Mouse (Mus musculus): ENCODE results near the gene Fank1. TPM values are rescaled to one million over a fixed set of nuclear protein-coding genes. Genes with fewer than 3 reads are reported as not detected.

Fank1 gene
- polyA plus RNA-seq, 1 experiment from 2014 or later = 0.25 TPM

GRCm38 (mm10) chr7:133919306-133919705 is 142.6 kb downstream of the Fank1 start:
- Histone ChIP-seq H3K36me3 (ENCODE audit: control insufficient read depth, insufficient read depth) (no peaks in the 10 kb centered on the region), H3K27me3 (ENCODE audit: control insufficient read depth, insufficient read depth, low read length) (no peaks in the 10 kb centered on the region), H3K9ac (ENCODE audit: low read length) (no peak overlapping the region), H3K9me3 (replicated peaks; ENCODE audit: control insufficient read depth, low read length) (no peaks in the 10 kb centered on the region; the same call in 1 of the 2 replicates), H3K4me1 (ENCODE audit: control insufficient read depth, insufficient read depth, low read length) (no peaks in the 10 kb centered on the region), H3K4me2 (ENCODE audit: low read depth, low read length) (no peak overlapping the region), H3K27ac (ENCODE audit: low read length) (no peak overlapping the region), H3K4me3 (ENCODE audit: low read length) (no peak overlapping the region)
- 70% methylated on average over 5 of the region's 5 CpGs for WGBS
- ATAC-seq (replicated peaks; ENCODE audit: extremely low read depth, insufficient read depth, low FRiP score) = no peak

GRCm38 (mm10) chr7:133919918-133920317 is 143.3 kb downstream of the Fank1 start:
- H3K9ac ChIP-seq (ENCODE audit: low read length) = no peak overlapping the region
- H3K4me1 ChIP-seq (ENCODE audit: control insufficient read depth, insufficient read depth, low read length) = no peaks in the 10 kb centered on the region
- no peak overlapping the region for H3K4me3 ChIP-seq (ENCODE audit: low read length)
- no peak overlapping the region for H3K27ac ChIP-seq (ENCODE audit: low read length)
- no peaks in the 10 kb centered on the region; the same call in 1 of the 2 replicates for H3K9me3 ChIP-seq (replicated peaks; ENCODE audit: control insufficient read depth, low read length)
- WGBS = 54% methylated on average over 5 of the region's 5 CpGs
- no peak; the same call in 1 of the 2 replicates for ATAC-seq (replicated peaks; ENCODE audit: extremely low read depth, insufficient read depth, low FRiP score)
- no peaks in the 10 kb centered on the region for H3K36me3 ChIP-seq (ENCODE audit: control insufficient read depth, insufficient read depth)
- no peak overlapping the region for H3K4me2 ChIP-seq (ENCODE audit: low read depth, low read length)
- no peaks in the 10 kb centered on the region for H3K27me3 ChIP-seq (ENCODE audit: control insufficient read depth, insufficient read depth, low read length)

GRCm38 (mm10) chr7:133920724-133921123 is 144.1 kb downstream of the Fank1 start:
- H3K36me3 ChIP-seq (ENCODE audit: control insufficient read depth, insufficient read depth) = no peaks in the 10 kb centered on the region
- no peak overlapping the region for H3K4me3 ChIP-seq (ENCODE audit: low read length)
- no peak overlapping the region for H3K4me2 ChIP-seq (ENCODE audit: low read depth, low read length)
- no peak for ATAC-seq (replicated peaks; ENCODE audit: extremely low read depth, insufficient read depth, low FRiP score)
- H3K27ac ChIP-seq (ENCODE audit: low read length) = no peak overlapping the region
- 69% methylated on average over 7 of the region's 7 CpGs for WGBS
- no peaks in the 10 kb centered on the region for H3K9me3 ChIP-seq (replicated peaks; ENCODE audit: control insufficient read depth, low read length)
- no peaks in the 10 kb centered on the region for H3K27me3 ChIP-seq (ENCODE audit: control insufficient read depth, insufficient read depth, low read length)
- H3K9ac ChIP-seq (ENCODE audit: low read length) = no peak overlapping the region
- H3K4me1 ChIP-seq (ENCODE audit: control insufficient read depth, insufficient read depth, low read length) = no peaks in the 10 kb centered on the region

GRCm38 (mm10) chr7:133921291-133921690 is 144.6 kb downstream of the Fank1 start:
- no peak overlapping the region for H3K9ac ChIP-seq (ENCODE audit: low read length)
- no peak for ATAC-seq (replicated peaks; ENCODE audit: extremely low read depth, insufficient read depth, low FRiP score)
- H3K4me2 ChIP-seq (ENCODE audit: low read depth, low read length) = no peak overlapping the region
- no peaks in the 10 kb centered on the region for H3K36me3 ChIP-seq (ENCODE audit: control insufficient read depth, insufficient read depth)
- no peak overlapping the region for H3K4me3 ChIP-seq (ENCODE audit: low read length)
- no peak overlapping the region for H3K27ac ChIP-seq (ENCODE audit: low read length)
- no peaks in the 10 kb centered on the region for H3K27me3 ChIP-seq (ENCODE audit: control insufficient read depth, insufficient read depth, low read length)
- H3K9me3 ChIP-seq (replicated peaks; ENCODE audit: control insufficient read depth, low read length) = no peaks in the 10 kb centered on the region
- WGBS = 91% methylated on average over 4 of the region's 4 CpGs
- no peaks in the 10 kb centered on the region for H3K4me1 ChIP-seq (ENCODE audit: control insufficient read depth, insufficient read depth, low read length)

GRCm38 (mm10) chr7:133923994-133924393 is 147.3 kb downstream of the Fank1 start:
- 36% methylated on average over 6 of the region's 6 CpGs for WGBS
- no peak for ATAC-seq (replicated peaks; ENCODE audit: extremely low read depth, insufficient read depth, low FRiP score)
- Histone ChIP-seq H3K4me2 (ENCODE audit: low read depth, low read length) (no peak overlapping the region), H3K9me3 (replicated peaks; ENCODE audit: control insufficient read depth, low read length) (no peaks in the 10 kb centered on the region), H3K27me3 (ENCODE audit: control insufficient read depth, insufficient read depth, low read length) (no peaks in the 10 kb centered on the region), H3K4me1 (ENCODE audit: control insufficient read depth, insufficient read depth, low read length) (no peaks in the 10 kb centered on the region), H3K36me3 (ENCODE audit: control insufficient read depth, insufficient read depth) (no peaks in the 10 kb centered on the region), H3K27ac (ENCODE audit: low read length) (no peak overlapping the region), H3K9ac (ENCODE audit: low read length) (no peak overlapping the region), H3K4me3 (ENCODE audit: low read length) (no peak overlapping the region)

- ATAC-seq (replicated peaks; ENCODE audit: extremely low read depth, insufficient read depth, low FRiP score) = no peak
- H3K27me3 ChIP-seq (ENCODE audit: control insufficient read depth, insufficient read depth, low read length) = no peaks in the 10 kb centered on the region
- no peaks in the 10 kb centered on the region for H3K9me3 ChIP-seq (replicated peaks; ENCODE audit: control insufficient read depth, low read length)
- no peaks in the 10 kb centered on the region for H3K4me1 ChIP-seq (ENCODE audit: control insufficient read depth, insufficient read depth, low read length)
- H3K36me3 ChIP-seq (ENCODE audit: control insufficient read depth, insufficient read depth) = no peaks in the 10 kb centered on the region
- no peak overlapping the region for H3K27ac ChIP-seq (ENCODE audit: low read length)
- no peak overlapping the region for H3K9ac ChIP-seq (ENCODE audit: low read length)
- H3K4me2 ChIP-seq (ENCODE audit: low read depth, low read length) = no peak overlapping the region
- H3K4me3 ChIP-seq (ENCODE audit: low read length) = no peak overlapping the region
- WGBS = 63% methylated on average over 2 of the region's 2 CpGs
Observed at GRCm38 (mm10) chr7:133925771-133926170, 149.1 kb downstream of the Fank1 start.

- 85% methylated on average over 3 of the region's 3 CpGs for WGBS
Observed at GRCm38 (mm10) chr7:133928981-133929380, 152.3 kb downstream of the Fank1 start.

More at GRCm38 (mm10) chr7:133928981-133929380, 152.3 kb downstream of the Fank1 start:
- no peaks in the 10 kb centered on the region for H3K27me3 ChIP-seq (ENCODE audit: control insufficient read depth, insufficient read depth, low read length)
- H3K9ac ChIP-seq (ENCODE audit: low read length) = no peak overlapping the region
- no peaks in the 10 kb centered on the region for H3K9me3 ChIP-seq (replicated peaks; ENCODE audit: control insufficient read depth, low read length)
- H3K27ac ChIP-seq (ENCODE audit: low read length) = no peak overlapping the region
- no peaks in the 10 kb centered on the region for H3K36me3 ChIP-seq (ENCODE audit: control insufficient read depth, insufficient read depth)
- no peak overlapping the region for H3K4me3 ChIP-seq (ENCODE audit: low read length)
- H3K4me2 ChIP-seq (ENCODE audit: low read depth, low read length) = no peak overlapping the region
- peaks cover 5% of the 10 kb centered on the region for H3K4me1 ChIP-seq (ENCODE audit: control insufficient read depth, insufficient read depth, low read length)
- ATAC-seq (replicated peaks; ENCODE audit: extremely low read depth, insufficient read depth, low FRiP score) = no peak

Other genes with a start within 250 kb of the Fank1 start
- gene Tex36, start 174.7 kb upstream of the Fank1 start, polyA plus RNA-seq (2015; fragmentation: Nextera tagmentation; extraction: Ambion mirVana) = not detected in 2 replicates
- gene Edrf1, start 139.3 kb upstream of the Fank1 start, polyA plus RNA-seq (2015; fragmentation: Nextera tagmentation; extraction: Ambion mirVana) = 13.5 and 15.9 TPM in 2 replicates
- gene Mmp21, start 96.8 kb upstream of the Fank1 start, polyA plus RNA-seq (2015; fragmentation: Nextera tagmentation; extraction: Ambion mirVana) = not detected in 2 replicates
- gene Bccip, start 67.5 kb upstream of the Fank1 start, polyA plus RNA-seq (2015; fragmentation: Nextera tagmentation; extraction: Ambion mirVana) = 83.8 and 90.1 TPM in 2 replicates
- 33.4 and 33.8 TPM in 2 replicates for gene Uros, start 66.8 kb upstream of the Fank1 start, polyA plus RNA-seq (2015; fragmentation: Nextera tagmentation; extraction: Ambion mirVana)
- 34.1 and 34.8 TPM in 2 replicates for gene Dhx32, start 5.9 kb downstream of the Fank1 start, polyA plus RNA-seq (2015; fragmentation: Nextera tagmentation; extraction: Ambion mirVana)

All from heart, embryonic 16.5 days (tissue).